ENCODE assay signal across 10 mouse cellular contexts in genomic region chr11:57654977-57655397, GRCm38 (mm10). TPM values are rescaled to one million over a fixed set of nuclear protein-coding genes. Genes with fewer than 3 reads are reported as not detected.
A peak's percentile ranks its signal among the peaks of the same experiment; 100 is the strongest.
DNase-seq lines count a peak whose midpoint lies in the region; ATAC-seq lines count a peak whose summit lies in the region.
"Had no signal": no experiment of that assay in that cellular context is flagged by ENCODE, and none has a peak within 500 bp of the region (broad histone marks: within the 10 kb centered on the region; RNA-seq: fewer than 3 reads in every experiment).

No protein-coding gene starts in this region.

- no peak overlapping the region for H3K27ac ChIP-seq in intestine, embryonic 16.5 days (ENCODE audit: low read length)
- H3K27ac ChIP-seq in stomach, embryonic 14.5 days (ENCODE audit: low read length): no peak overlapping the region
- H3K27ac ChIP-seq: embryonic facial prominence, embryonic 15.5 days had no signal

- H3K9ac ChIP-seq in intestine, embryonic 16.5 days (ENCODE audit: low read depth, low read length): no peak overlapping the region
- no peak overlapping the region for H3K9ac ChIP-seq in stomach, embryonic 14.5 days (replicated peaks; ENCODE audit: low read depth, low read length)
- H3K9ac ChIP-seq: embryonic facial prominence, embryonic 15.5 days had no signal

- no peaks in the 10 kb centered on the region for H3K27me3 ChIP-seq in intestine, embryonic 16.5 days (replicated peaks; ENCODE audit: control insufficient read depth, insufficient read depth, low read length)
- no peaks in the 10 kb centered on the region for H3K27me3 ChIP-seq in stomach, embryonic 14.5 days (ENCODE audit: control insufficient read depth, insufficient read depth, low read length)
- H3K27me3 ChIP-seq: embryonic facial prominence, embryonic 15.5 days had no signal

- H3K4me1 ChIP-seq in intestine, embryonic 16.5 days (ENCODE audit: control insufficient read depth, insufficient read depth, low read length): peaks cover 62% of the 10 kb centered on the region
- peaks cover 45% of the 10 kb centered on the region for H3K4me1 ChIP-seq in stomach, embryonic 14.5 days (ENCODE audit: control insufficient read depth, insufficient read depth, low read length)

- DNase-seq in gastrocnemius, postnatal 25 days: peak; percentile 10
- DNase-seq in gastrocnemius, adult 8-10 months (ENCODE audit: low spot score in 2 of 2): no peak
- peak; percentile 49 for DNase-seq in ovary, adult 18-20 months (ENCODE audit: low spot score)
- DNase-seq in ovary, postnatal 10 days (ENCODE audit: low spot score): no peak
- no peak for DNase-seq in adrenal gland, adult 8-10 months

- H3K9me3 ChIP-seq in intestine, embryonic 16.5 days (ENCODE audit: control insufficient read depth, low read length): no peaks in the 10 kb centered on the region
- H3K9me3 ChIP-seq in stomach, embryonic 14.5 days (ENCODE audit: control insufficient read depth, low read depth, low read length): no peaks in the 10 kb centered on the region
- H3K9me3 ChIP-seq: embryonic facial prominence, embryonic 15.5 days had no signal

- no peak overlapping the region for H3K4me2 ChIP-seq in intestine, embryonic 16.5 days (ENCODE audit: low read depth, low read length)
- no peak overlapping the region for H3K4me2 ChIP-seq in stomach, embryonic 14.5 days (replicated peaks; ENCODE audit: low read depth, low read length)
- H3K4me2 ChIP-seq: embryonic facial prominence, embryonic 15.5 days had no signal

- ATAC-seq in intestine, embryonic 16.5 days: peak; percentile 73
- ATAC-seq in stomach, embryonic 14.5 days (ENCODE audit: insufficient number of reproducible peaks, insufficient read depth, low FRiP score, low read depth): peak; percentile 73; the same call in 1 of the 2 replicates
- ATAC-seq in inflammation-experienced regulatory T-cells, adult 6 months: no peak

- 48% methylated on average over 5 of the region's 5 CpGs for WGBS in intestine, embryonic 16.5 days
- WGBS in stomach, embryonic 14.5 days: 47% methylated on average over 5 of the region's 5 CpGs

- H3K36me3 ChIP-seq in intestine, embryonic 16.5 days (ENCODE audit: control insufficient read depth, insufficient read depth, low read length): no peaks in the 10 kb centered on the region
- no peaks in the 10 kb centered on the region for H3K36me3 ChIP-seq in stomach, embryonic 14.5 days (ENCODE audit: control insufficient read depth, insufficient read depth, low read length)
- H3K36me3 ChIP-seq: embryonic facial prominence, embryonic 15.5 days had no signal

- H3K4me3 ChIP-seq in intestine, embryonic 16.5 days (ENCODE audit: low read length): no peak overlapping the region
- H3K4me3 ChIP-seq in stomach, embryonic 14.5 days (ENCODE audit: low read depth, low read length): no peak overlapping the region
- H3K4me3 ChIP-seq: embryonic facial prominence, embryonic 15.5 days; myocyte had no signal

RNA-seq across cellular contexts. Expression of gene Galnt10, which starts 9.7 kb away (rescaled TPM):
- total RNA-seq in gastrocnemius, postnatal 25 days (2021): 1 to 10 TPM; 6.0 to 7.5 TPM
- 1 to 10 TPM; 2.3 to 3.5 (median 3.2) TPM for total RNA-seq in gastrocnemius, adult 8-10 months (2022)
- 16.9 and 17.8 TPM in 2 replicates for polyA plus RNA-seq in intestine, embryonic 16.5 days (2015; fragmentation: Nextera tagmentation; extraction: Ambion mirVana)
- polyA plus RNA-seq in stomach, embryonic 14.5 days (2014; fragmentation: Nextera tagmentation; extraction: Ambion mirVana): 8.4 and 11.5 TPM in 2 replicates
- total RNA-seq in adrenal gland, adult 8-10 months (2022): 10 to 100 TPM; 55.7 to 76.3 (median 61.3) TPM
- 1 to 10 TPM; 2.8 to 5.2 (median 4.6) TPM for polyA plus RNA-seq in inflammation-experienced regulatory T-cells, adult 6 months (2017; shearing (Covaris generic))

Comparison
In these comparisons a context has a peak if more than half of its experiments do, and no peak if none do; other contexts are left out.
1. DNase-seq: peak in gastrocnemius, postnatal 25 days (single experiment) and ovary, adult 18-20 months (single experiment); none in gastrocnemius, adult 8-10 months (0 of 2), ovary, postnatal 10 days (single experiment) and adrenal gland, adult 8-10 months (single experiment).
2. RNA of gene Galnt10, which starts 9.7 kb away (total RNA-seq): 55.7 to 76.3 TPM in adrenal gland, adult 8-10 months; 6.0 to 7.5 TPM in gastrocnemius, postnatal 25 days and 2.3 to 3.5 TPM in gastrocnemius, adult 8-10 months; every median in the first group is over 4 times any median in the second.